Mouse (Mus musculus) heart, embryonic 16.5 days (tissue): ENCODE data around the gene Gm20388. TPM values are rescaled to one million over a fixed set of nuclear protein-coding genes. Genes with fewer than 3 reads are reported as not detected.
A peak's percentile ranks its signal among the peaks of the same experiment; 100 is the strongest.
"Not testable (repeated sequence)": the region's sequence is repeated elsewhere in the genome, so short reads cannot be mapped to it uniquely, and the experiment has no call there.

Experiments used
- ATAC-seq: fragments of 200-750 bp; cut with Nextera tagmentation; replicated peaks from 2 replicates; pipeline ENCODE4 v1.8.0; 2017; ENCODE audit warnings: moderate number of reproducible peaks; ENCODE audit not compliant: insufficient read depth, low FRiP score; ENCODE audit errors: extremely low read depth
- H3K27ac ChIP-seq: fragments of 300-500 bp; sonication (generic); 2 replicates; pipeline ENCODE4 v1.5.1; 2014; ENCODE audit warnings: mild to moderate bottlenecking, low read length, control low read depth, moderate library complexity
- H3K27me3 ChIP-seq: fragments of 300-500 bp; sonication (generic); 2 replicates; pipeline ENCODE4 v1.6.1; 2014; ENCODE audit warnings: low read length, mixed read lengths; ENCODE audit not compliant: control insufficient read depth, insufficient read depth
- H3K36me3 ChIP-seq: fragments of 300-500 bp; sonication (generic); 2 replicates; pipeline ENCODE4 v1.6.1; 2014; ENCODE audit not compliant: control insufficient read depth, insufficient read depth
- H3K4me1 ChIP-seq: fragments of 300-500 bp; sonication (generic); 2 replicates; pipeline ENCODE4 v1.6.1; 2014; ENCODE audit warnings: low read length, mixed read lengths; ENCODE audit not compliant: control insufficient read depth, insufficient read depth
- H3K4me2 ChIP-seq: fragments of 300-500 bp; sonication (generic); 2 replicates; pipeline ENCODE4 v1.6.1; 2014; ENCODE audit warnings: low read depth, mild to moderate bottlenecking, control low read depth, low read length
- H3K4me3 ChIP-seq: fragments of 300-500 bp; sonication (generic); 2 replicates; pipeline ENCODE4 v1.5.1; 2014; ENCODE audit warnings: mild to moderate bottlenecking, control low read depth, low read length
- H3K9ac ChIP-seq: fragments of 300-500 bp; sonication (generic); 2 replicates; pipeline ENCODE4 v1.6.1; 2014; ENCODE audit warnings: low read length, control low read depth
- H3K9me3 ChIP-seq: fragments of 300-500 bp; sonication (generic); replicated peaks from 2 replicates; pipeline ENCODE4 v1.6.1; 2016; ENCODE audit warnings: low read length; ENCODE audit not compliant: control insufficient read depth
- WGBS: fragments of 180-500 bp; shearing (Covaris S2); extraction: QIAGEN DNeasy Blood & Tissue Kit; methylation state at CpG from one replicate; pipeline ENCODE4 v1.1.7; 2014; 5-methylcytosine and 5-hydroxymethylcytosine counted together
- polyA plus RNA-seq: library from polyadenylated mRNA; unstranded; fragments of >200 nt; fragmentation: Nextera tagmentation; extraction: Ambion mirVana; gene quantifications from 2 replicates; pipeline ENCODE4 v1.2.1, GENCODE M21; 2015

Gene Gm20388
- polyA plus RNA-seq, 1 experiment from 2014 or later = 4.5 TPM

DNA sequence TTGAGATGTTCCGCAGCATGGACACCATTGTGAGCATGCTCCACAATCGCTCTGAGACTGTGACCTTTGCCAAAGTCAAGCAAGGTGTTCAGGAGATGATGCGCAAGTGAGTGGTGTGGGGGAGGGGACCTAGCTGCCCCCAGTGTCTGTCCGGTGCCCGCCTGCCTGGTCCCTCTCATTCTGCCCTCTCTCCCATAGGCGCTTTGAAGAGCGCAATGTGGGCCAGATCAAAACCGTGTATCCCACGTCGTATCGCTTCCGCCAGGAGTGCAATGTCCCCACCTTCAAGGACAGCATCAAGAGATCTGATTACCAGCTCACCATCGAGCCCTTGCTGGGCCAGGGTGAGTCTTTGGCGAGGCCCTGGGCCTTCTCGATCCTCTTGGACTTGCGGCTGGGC is 2659.4 kb downstream of the Gm20388 start:
- no peak overlapping the region for H3K4me3 ChIP-seq
- no peaks in the 10 kb centered on the region for H3K27me3 ChIP-seq
- no peak overlapping the region for H3K9ac ChIP-seq
- H3K27ac ChIP-seq = no peak overlapping the region
- no peak overlapping the region for H3K4me2 ChIP-seq
- peaks cover 30% of the 10 kb centered on the region for H3K4me1 ChIP-seq
- no peaks in the 10 kb centered on the region for H3K9me3 ChIP-seq
- 94% methylated on average over 16 of the region's 16 CpGs for WGBS
- peaks cover 29% of the 10 kb centered on the region for H3K36me3 ChIP-seq
- ATAC-seq = no peak

DNA sequence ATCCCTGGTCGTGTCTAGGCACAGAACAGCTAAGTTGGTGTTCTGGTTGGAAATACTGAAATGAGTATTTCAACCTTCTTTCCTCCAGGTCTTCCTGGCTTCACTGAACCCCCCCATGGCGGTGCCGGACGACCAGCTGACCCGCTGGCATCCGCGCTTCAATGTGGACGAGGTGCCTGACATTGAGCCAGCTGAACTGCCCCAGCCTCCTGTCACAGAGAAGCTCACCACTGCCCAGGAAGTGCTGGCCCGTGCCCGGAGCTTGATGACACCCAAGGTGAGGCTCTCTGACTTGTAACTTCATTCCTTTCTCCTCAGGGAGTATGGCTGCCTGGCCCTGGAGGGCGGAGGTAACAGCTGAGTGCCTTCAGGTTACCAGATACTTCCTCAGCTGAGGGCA is 2660.5 kb downstream of the Gm20388 start:
- no peak overlapping the region for H3K9ac ChIP-seq
- WGBS = 92% methylated on average over 11 of the region's 11 CpGs
- no peak for ATAC-seq
- peaks cover 29% of the 10 kb centered on the region for H3K36me3 ChIP-seq
- no peak overlapping the region for H3K27ac ChIP-seq
- no peak overlapping the region for H3K4me3 ChIP-seq
- no peaks in the 10 kb centered on the region for H3K27me3 ChIP-seq
- H3K4me2 ChIP-seq = no peak overlapping the region
- H3K4me1 ChIP-seq = peaks cover 41% of the 10 kb centered on the region
- H3K9me3 ChIP-seq = no peaks in the 10 kb centered on the region

DNA sequence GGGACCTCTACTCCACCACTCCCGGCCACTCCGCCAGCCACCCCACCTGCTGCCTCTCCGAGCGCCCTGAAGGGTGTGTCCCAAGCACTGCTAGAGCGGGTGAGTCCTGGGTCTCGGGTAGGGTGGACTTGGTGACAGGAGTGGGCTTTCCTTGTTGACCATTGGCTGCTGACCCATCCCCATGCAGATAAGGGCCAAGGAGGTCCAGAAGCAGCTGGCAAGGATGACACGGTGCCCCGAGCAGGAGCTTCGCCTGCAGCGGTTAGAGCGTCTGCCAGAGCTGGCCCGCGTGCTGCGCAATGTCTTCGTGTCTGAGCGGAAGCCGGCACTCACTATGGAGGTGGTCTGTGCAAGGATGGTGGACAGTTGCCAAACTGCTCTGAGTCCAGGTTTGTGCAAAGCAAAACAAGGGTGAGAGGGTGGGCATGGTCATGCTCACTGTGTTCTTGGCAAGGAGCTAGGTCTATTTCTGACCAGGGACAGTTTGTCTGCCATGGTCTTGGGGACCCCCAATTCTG is 2661.2 kb downstream of the Gm20388 start:
- Histone ChIP-seq H3K36me3 (peaks cover 29% of the 10 kb centered on the region), H3K27me3 (no peaks in the 10 kb centered on the region), H3K4me1 (peaks cover 34% of the 10 kb centered on the region), H3K9me3 (no peaks in the 10 kb centered on the region), H3K9ac (no peak overlapping the region), H3K27ac (no peak overlapping the region), H3K4me2 (no peak overlapping the region), H3K4me3 (no peak overlapping the region)
- WGBS = 89% methylated on average over 17 of the region's 17 CpGs
- ATAC-seq = no peak

DNA sequence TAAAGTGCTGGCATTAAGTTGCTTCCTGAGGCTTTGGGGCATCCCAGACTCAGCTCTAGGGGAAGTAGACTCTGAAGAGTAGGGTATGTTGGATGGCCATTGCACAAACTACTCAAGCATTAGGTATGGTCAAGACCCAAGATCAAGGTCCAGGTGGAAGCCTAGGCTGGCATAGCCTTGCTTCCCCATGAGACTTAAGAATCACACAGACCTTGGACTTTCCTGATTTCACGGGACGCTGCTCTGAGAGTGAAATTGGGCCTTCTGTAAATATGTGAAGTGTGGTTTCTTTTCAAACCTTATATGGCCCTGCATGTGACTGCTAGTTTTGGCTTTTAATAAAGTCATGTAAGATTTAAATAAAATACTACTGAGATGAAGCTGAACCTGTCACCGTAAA is 2662.1 kb downstream of the Gm20388 start:
- Histone ChIP-seq H3K27ac (no peak overlapping the region), H3K9me3 (no peaks in the 10 kb centered on the region), H3K4me2 (no peak overlapping the region), H3K4me1 (peaks cover 33% of the 10 kb centered on the region), H3K36me3 (peaks cover 29% of the 10 kb centered on the region), H3K9ac (no peak overlapping the region), H3K27me3 (no peaks in the 10 kb centered on the region), H3K4me3 (no peak overlapping the region)
- no peak for ATAC-seq
- 97% methylated on average over 3 of the region's 3 CpGs for WGBS

DNA sequence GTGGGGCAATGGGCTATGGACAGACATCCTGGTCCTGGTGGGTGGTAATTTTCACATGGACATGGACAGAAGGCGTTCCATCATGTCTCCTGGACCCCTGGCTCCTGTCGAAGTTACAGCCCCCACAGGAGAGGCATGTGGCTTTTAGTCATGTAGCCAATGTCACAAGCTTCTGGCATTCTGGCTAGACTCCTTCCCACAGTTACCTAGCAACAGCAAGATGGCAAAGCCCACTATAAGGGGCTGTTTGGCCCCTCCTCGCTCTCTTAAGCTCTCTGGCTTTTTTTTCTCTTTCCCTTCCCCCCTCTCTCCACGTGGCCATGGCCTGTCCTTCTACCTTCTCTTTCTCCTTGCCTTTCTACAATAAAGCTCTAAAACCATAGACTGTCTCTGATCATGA is 2662.5 kb downstream of the Gm20388 start:
- Histone ChIP-seq H3K4me1 (peaks cover 33% of the 10 kb centered on the region), H3K36me3 (peaks cover 29% of the 10 kb centered on the region)
- WGBS = 54% methylated on average over 4 of the region's 4 CpGs
- not testable (repeated sequence) for H3K4me2 ChIP-seq, ATAC-seq, H3K9me3 ChIP-seq, H3K27me3 ChIP-seq, H3K4me3 ChIP-seq, H3K9ac ChIP-seq, H3K27ac ChIP-seq

- Histone ChIP-seq H3K9me3 (no peaks in the 10 kb centered on the region), H3K9ac (no peak overlapping the region), H3K27me3 (no peaks in the 10 kb centered on the region), H3K4me3 (no peak overlapping the region), H3K36me3 (peaks cover 29% of the 10 kb centered on the region), H3K4me1 (peaks cover 33% of the 10 kb centered on the region), H3K4me2 (no peak overlapping the region), H3K27ac (no peak overlapping the region)
- ATAC-seq = no peak
- 67% methylated on average over 9 of the region's 9 CpGs for WGBS
Measured at GRCm38 (mm10) chr8:122573577-122573976, 2662.9 kb downstream of the Gm20388 start.

- H3K36me3 ChIP-seq = peaks cover 29% of the 10 kb centered on the region
- no peak overlapping the region for H3K9ac ChIP-seq
- H3K4me2 ChIP-seq = no peak overlapping the region
- WGBS = 41% methylated on average over 3 of the region's 3 CpGs
- H3K27ac ChIP-seq = no peak overlapping the region
- H3K4me3 ChIP-seq = no peak overlapping the region
- H3K27me3 ChIP-seq = no peaks in the 10 kb centered on the region
- peaks cover 29% of the 10 kb centered on the region for H3K4me1 ChIP-seq
- H3K9me3 ChIP-seq = no peaks in the 10 kb centered on the region
- ATAC-seq = no peak
Measured at GRCm38 (mm10) chr8:122574264-122574663, 2663.6 kb downstream of the Gm20388 start.

DNA sequence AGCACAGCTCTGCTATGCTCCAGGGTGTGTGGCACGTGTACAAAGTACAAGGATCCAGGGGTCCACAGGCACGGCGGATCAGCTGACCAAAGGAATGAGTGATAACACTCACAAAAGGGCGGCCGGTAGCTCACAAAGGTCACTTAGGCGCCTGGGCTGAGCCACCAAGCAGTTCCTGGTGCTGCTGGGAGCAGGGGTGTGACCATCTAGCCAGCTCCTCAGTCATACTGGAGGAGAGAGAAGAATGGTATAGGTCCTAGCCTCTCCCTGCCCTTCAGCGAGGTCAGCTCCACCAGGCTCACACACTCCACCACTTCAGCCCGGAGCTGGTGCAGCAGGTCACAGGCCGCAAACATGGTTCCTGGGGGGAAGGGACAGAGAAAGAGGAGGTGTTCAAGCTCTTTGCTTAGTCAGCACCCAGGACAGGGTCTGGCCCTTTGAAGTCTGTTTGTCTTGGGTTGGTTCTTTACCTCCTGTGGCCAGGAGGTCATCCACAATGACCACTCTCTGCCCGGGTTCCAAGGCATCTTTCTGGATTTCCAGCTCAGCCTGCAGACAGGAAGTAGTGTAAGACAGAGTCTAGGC is 2664.1 kb downstream of the Gm20388 start:
- peaks cover 28% of the 10 kb centered on the region for H3K36me3 ChIP-seq
- H3K4me2 ChIP-seq = peak overlapping the region; percentile 84
- no peak for ATAC-seq
- peaks cover 29% of the 10 kb centered on the region for H3K4me1 ChIP-seq
- H3K9me3 ChIP-seq = no peaks in the 10 kb centered on the region
- WGBS = 28% methylated on average over 10 of the region's 10 CpGs
- H3K9ac ChIP-seq = 0 out of 2 replicates have a peak overlapping the region, but pooled peaks have one; percentile 10
- no peaks in the 10 kb centered on the region for H3K27me3 ChIP-seq
- H3K27ac ChIP-seq = peak overlapping the region; percentile 38
- peak overlapping the region; percentile 13; the same call in 1 of the 2 replicates for H3K4me3 ChIP-seq

- Histone ChIP-seq H3K9me3 (no peaks in the 10 kb centered on the region), H3K27me3 (no peaks in the 10 kb centered on the region), H3K36me3 (peaks cover 23% of the 10 kb centered on the region), H3K4me1 (peaks cover 29% of the 10 kb centered on the region), H3K9ac (0 out of 2 replicates have a peak overlapping the region, but pooled peaks have one; percentile 1), H3K4me2 (peak overlapping the region; percentile 84), H3K27ac (peak overlapping the region; percentile 38), H3K4me3 (peak overlapping the region; percentile 72)
- 61% methylated on average over 8 of the region's 8 CpGs for WGBS
- no peak for ATAC-seq
Measured at GRCm38 (mm10) chr8:122575286-122575685, 2664.6 kb downstream of the Gm20388 start.
